Mouse (Mus musculus) hindbrain, embryonic 10.5 days (tissue): Measurements from ENCODE around the gene Ccer1. TPM values are rescaled to one million over a fixed set of nuclear protein-coding genes. Genes with fewer than 3 reads are reported as not detected.

Source experiments
- DNase-seq: peaks from one replicate; pipeline ENCODE4 v3.0.0-alpha.2; 2017; ENCODE audit warnings: low spot score
- H3K27ac ChIP-seq: fragments of 300-500 bp; sonication (generic); 2 replicates; pipeline ENCODE4 v1.5.1; 2016; ENCODE audit warnings: mild to moderate bottlenecking, moderate library complexity
- H3K27me3 ChIP-seq: fragments of 300-500 bp; sonication (generic); 2 replicates; pipeline ENCODE4 v1.6.1; 2016; ENCODE audit warnings: mild to moderate bottlenecking; ENCODE audit not compliant: poor library complexity, insufficient read depth, severe bottlenecking
- H3K36me3 ChIP-seq: fragments of 300-500 bp; sonication (generic); 2 replicates; pipeline ENCODE4 v1.6.1; 2016; ENCODE audit warnings: mild to moderate bottlenecking, moderate library complexity
- H3K4me1 ChIP-seq: fragments of 300-500 bp; sonication (generic); replicated peaks from 2 replicates; pipeline ENCODE4 v1.6.1; 2016; ENCODE audit warnings: mild to moderate bottlenecking
- H3K4me3 ChIP-seq: fragments of 300-500 bp; sonication (generic); 2 replicates; pipeline ENCODE4 v1.5.1; 2016; ENCODE audit warnings: mild to moderate bottlenecking, moderate library complexity
- H3K9me3 ChIP-seq: fragments of 300-500 bp; sonication (generic); 2 replicates; pipeline ENCODE4 v1.6.1; 2016; ENCODE audit warnings: mild to moderate bottlenecking, moderate library complexity
- WGBS: fragments of 180-500 bp; shearing (Covaris S2); methylation state at CpG from one replicate; pipeline ENCODE4 v1.1.7; 2016; 5-methylcytosine and 5-hydroxymethylcytosine counted together
- polyA plus RNA-seq: library from polyadenylated mRNA; unstranded; fragments of >200 nt; fragmentation: Nextera tagmentation; extraction: Ambion mirVana; gene quantifications from 2 replicates; pipeline ENCODE4 v1.2.1, GENCODE M21; 2016

The Ccer1 gene
- polyA plus RNA-seq, result 0.09 TPM in 1 of 2 replicates, not detected in the other

- WGBS, result 67% methylated on average over 20 of the region's 20 CpGs
- Histone ChIP-seq H3K4me1 (no peaks in the 10 kb centered on the region), H3K36me3 (no peaks in the 10 kb centered on the region), H3K27me3 (no peaks in the 10 kb centered on the region), H3K4me3 (no peak within 1 kb of the TSS), H3K9me3 (peaks cover 13% of the 10 kb centered on the region), H3K27ac (no peak within 1 kb of the TSS)
- no peak for DNase-seq
Measured at GRCm38 (mm10) chr10:97692913-97693312, at the start of gene Ccer1. Gene Ccer1 (plus strand): TSS chr10:97693059.

- no peak within 1 kb of the TSS for H3K27ac ChIP-seq
- WGBS, result 85% methylated on average over 2 of the region's 2 CpGs
- H3K4me1 ChIP-seq, result no peaks in the 10 kb centered on the region
Measured at GRCm38 (mm10) chr10:97643768-97644167, 49.1 kb upstream of the Ccer1 start, which contains the start of gene Epyc. Gene Epyc (plus strand): TSS chr10:97644068.

GRCm38 (mm10) chr10:97650334-97650733 is 42.5 kb upstream of the Ccer1 start:
- no peaks in the 10 kb centered on the region for H3K27me3 ChIP-seq
- WGBS, result 79% methylated on average over 2 of the region's 2 CpGs
- no peaks in the 10 kb centered on the region for H3K36me3 ChIP-seq
- H3K4me1 ChIP-seq, result no peaks in the 10 kb centered on the region
- no peaks in the 10 kb centered on the region for H3K9me3 ChIP-seq
- H3K27ac ChIP-seq, result no peak overlapping the region
- no peak overlapping the region for H3K4me3 ChIP-seq
- no peak for DNase-seq

More at GRCm38 (mm10) chr10:97643768-97644167, 49.1 kb upstream of the Ccer1 start, which contains the start of gene Epyc:
- no peak within 1 kb of the TSS for H3K4me3 ChIP-seq
- no peaks in the 10 kb centered on the region for H3K27me3 ChIP-seq
- H3K36me3 ChIP-seq, result no peaks in the 10 kb centered on the region
- no peaks in the 10 kb centered on the region for H3K9me3 ChIP-seq
- no peak for DNase-seq

GRCm38 (mm10) chr10:97659489-97659888 is 33.4 kb upstream of the Ccer1 start:
- H3K4me3 ChIP-seq, result no peak overlapping the region
- WGBS, result 95% methylated on average over 1 of the region's 1 CpGs

GRCm38 (mm10) chr10:97668656-97669055 is 24.2 kb upstream of the Ccer1 start:
- H3K4me1 ChIP-seq, result peaks cover 8% of the 10 kb centered on the region
- no peaks in the 10 kb centered on the region for H3K27me3 ChIP-seq
- no peak overlapping the region for H3K27ac ChIP-seq
- H3K36me3 ChIP-seq, result no peaks in the 10 kb centered on the region
- WGBS, result 63% methylated on average over 4 of the region's 4 CpGs
- H3K9me3 ChIP-seq, result no peaks in the 10 kb centered on the region
- no peak overlapping the region for H3K4me3 ChIP-seq
- DNase-seq, result no peak

More at GRCm38 (mm10) chr10:97659489-97659888, 33.4 kb upstream of the Ccer1 start:
- H3K27ac ChIP-seq, result no peak overlapping the region
- no peaks in the 10 kb centered on the region for H3K4me1 ChIP-seq
- no peaks in the 10 kb centered on the region for H3K27me3 ChIP-seq
- H3K9me3 ChIP-seq, result no peaks in the 10 kb centered on the region
- no peaks in the 10 kb centered on the region for H3K36me3 ChIP-seq
- DNase-seq, result no peak

- H3K4me3 ChIP-seq, result no peak overlapping the region
- H3K9me3 ChIP-seq, result no peaks in the 10 kb centered on the region
- WGBS, result 74% methylated on average over 4 of the region's 4 CpGs
- no peaks in the 10 kb centered on the region for H3K27me3 ChIP-seq
- no peaks in the 10 kb centered on the region for H3K36me3 ChIP-seq
- no peak overlapping the region for H3K27ac ChIP-seq
- DNase-seq, result no peak
- peaks cover 8% of the 10 kb centered on the region for H3K4me1 ChIP-seq
Measured at GRCm38 (mm10) chr10:97670202-97670601, 22.7 kb upstream of the Ccer1 start.

GRCm38 (mm10) chr10:97673239-97673638 is 19.6 kb upstream of the Ccer1 start:
- Histone ChIP-seq H3K9me3 (no peaks in the 10 kb centered on the region), H3K4me1 (peaks cover 6% of the 10 kb centered on the region), H3K27me3 (no peaks in the 10 kb centered on the region), H3K27ac (no peak overlapping the region), H3K4me3 (no peak overlapping the region), H3K36me3 (no peaks in the 10 kb centered on the region)
- 74% methylated on average over 2 of the region's 2 CpGs for WGBS
- no peak for DNase-seq

GRCm38 (mm10) chr10:97682981-97683380 is 9.9 kb upstream of the Ccer1 start:
- no peak for DNase-seq
- Histone ChIP-seq H3K4me3 (no peak overlapping the region), H3K27ac (no peak overlapping the region)

GRCm38 (mm10) chr10:97687198-97687597 is 5.7 kb upstream of the Ccer1 start:
- 88% methylated on average over 1 of the region's 1 CpGs for WGBS
- H3K27ac ChIP-seq, result no peak overlapping the region
- no peak overlapping the region for H3K4me3 ChIP-seq
- no peak for DNase-seq
- no peaks in the 10 kb centered on the region for H3K4me1 ChIP-seq
- H3K27me3 ChIP-seq, result no peaks in the 10 kb centered on the region
- H3K36me3 ChIP-seq, result no peaks in the 10 kb centered on the region
- H3K9me3 ChIP-seq, result no peaks in the 10 kb centered on the region

More at GRCm38 (mm10) chr10:97682981-97683380, 9.9 kb upstream of the Ccer1 start:
- no peaks in the 10 kb centered on the region for H3K4me1 ChIP-seq
- H3K36me3 ChIP-seq, result no peaks in the 10 kb centered on the region
- no peaks in the 10 kb centered on the region for H3K9me3 ChIP-seq
- no peaks in the 10 kb centered on the region for H3K27me3 ChIP-seq

GRCm38 (mm10) chr10:97689425-97689824 is 3.4 kb upstream of the Ccer1 start:
- Histone ChIP-seq H3K9me3 (peaks cover 13% of the 10 kb centered on the region), H3K27me3 (no peaks in the 10 kb centered on the region), H3K4me1 (no peaks in the 10 kb centered on the region), H3K27ac (no peak overlapping the region), H3K36me3 (no peaks in the 10 kb centered on the region), H3K4me3 (no peak overlapping the region)
- WGBS, result 86% methylated on average over 3 of the region's 3 CpGs
- no peak for DNase-seq

GRCm38 (mm10) chr10:97693398-97694135 is 708 bp downstream of the Ccer1 start:
- no peak overlapping the region for H3K27ac ChIP-seq

GRCm38 (mm10) chr10:97702321-97702720 is 9.5 kb downstream of the Ccer1 start:
- DNase-seq, result no peak
- no peak overlapping the region for H3K4me3 ChIP-seq
- no peaks in the 10 kb centered on the region for H3K27me3 ChIP-seq
- no peak overlapping the region for H3K27ac ChIP-seq
- no peaks in the 10 kb centered on the region for H3K36me3 ChIP-seq
- H3K9me3 ChIP-seq, result no peaks in the 10 kb centered on the region
- H3K4me1 ChIP-seq, result no peaks in the 10 kb centered on the region

More at GRCm38 (mm10) chr10:97693398-97694135, 708 bp downstream of the Ccer1 start:
- Histone ChIP-seq H3K9me3 (peaks cover 13% of the 10 kb centered on the region), H3K27me3 (no peaks in the 10 kb centered on the region), H3K36me3 (no peaks in the 10 kb centered on the region), H3K4me3 (no peak overlapping the region), H3K4me1 (no peaks in the 10 kb centered on the region)
- DNase-seq, result no peak
- 92% methylated on average over 37 of the region's 37 CpGs for whole genome bisulfite sequencing

GRCm38 (mm10) chr10:97704562-97704961 is 11.7 kb downstream of the Ccer1 start:
- Histone ChIP-seq H3K4me1 (no peaks in the 10 kb centered on the region), H3K36me3 (no peaks in the 10 kb centered on the region), H3K4me3 (no peak overlapping the region), H3K27me3 (no peaks in the 10 kb centered on the region), H3K9me3 (no peaks in the 10 kb centered on the region), H3K27ac (no peak overlapping the region)
- peak; percentile 12 for DNase-seq
- WGBS, result 62% methylated on average over 1 of the region's 1 CpGs
